8 mouse cellular contexts compared by ENCODE assay signal in genomic region chr1:133854421-133855273, GRCm38 (mm10). TPM values are rescaled to one million over a fixed set of nuclear protein-coding genes. Genes with fewer than 3 reads are reported as not detected.
A peak's percentile ranks its signal among the peaks of the same experiment; 100 is the strongest.
DNase-seq lines count a peak whose midpoint lies in the region; ATAC-seq and TF ChIP-seq lines count a peak whose summit lies in the region.

No protein-coding gene starts in this region.

- no peaks in the 10 kb centered on the region for H3K36me3 ChIP-seq in embryonic facial prominence, embryonic 10.5 days (replicated peaks)
- no peaks in the 10 kb centered on the region for H3K36me3 ChIP-seq in heart, embryonic 14.5 days (ENCODE audit: control insufficient read depth, insufficient read depth, low read length)
- H3K36me3 ChIP-seq in stomach, embryonic 14.5 days (ENCODE audit: control insufficient read depth, insufficient read depth, low read length) = no peaks in the 10 kb centered on the region

- H3K9ac ChIP-seq in heart, embryonic 14.5 days (ENCODE audit: low read length) = peak overlapping the region; percentile 28; the same call in 1 of the 2 replicates
- H3K9ac ChIP-seq in stomach, embryonic 14.5 days (replicated peaks; ENCODE audit: low read depth, low read length) = no peak overlapping the region

- peaks cover 61% of the 10 kb centered on the region for H3K27me3 ChIP-seq in embryonic facial prominence, embryonic 10.5 days (replicated peaks; ENCODE audit: low read depth, poor library complexity, severe bottlenecking)
- no peaks in the 10 kb centered on the region for H3K27me3 ChIP-seq in heart, embryonic 14.5 days (ENCODE audit: control insufficient read depth, insufficient read depth, low read length)
- H3K27me3 ChIP-seq in stomach, embryonic 14.5 days (ENCODE audit: control insufficient read depth, insufficient read depth, low read length) = no peaks in the 10 kb centered on the region

- 3% methylated on average over 17 of the region's 17 CpGs for WGBS in embryonic facial prominence, embryonic 10.5 days
- 3% methylated on average over 17 of the region's 17 CpGs for WGBS in heart, embryonic 14.5 days
- WGBS in stomach, embryonic 14.5 days = 5% methylated on average over 17 of the region's 17 CpGs

- no peak for ATAC-seq in heart, embryonic 14.5 days (ENCODE audit: insufficient number of reproducible peaks, insufficient read depth, low FRiP score, low read depth)
- no peak for ATAC-seq in stomach, embryonic 14.5 days (ENCODE audit: insufficient number of reproducible peaks, insufficient read depth, low FRiP score, low read depth)
- no peak for ATAC-seq in cerebellum, adult (ENCODE audit: insufficient number of reproducible peaks, low FRiP score, low TSS enrichment)

- H3K27ac ChIP-seq in layer of hippocampus, adult 2 months = peak overlapping the region; percentile 60
- 0 out of 2 replicates have a peak overlapping the region, but pooled peaks have one; percentile 7 for H3K27ac ChIP-seq in embryonic facial prominence, embryonic 10.5 days (replicated peaks)
- H3K27ac ChIP-seq in heart, embryonic 14.5 days (replicated peaks in 1 of 2; ENCODE audit: control insufficient read depth in 1 of 2, insufficient read depth in 1 of 2, low read depth in 2 of 2, low read length in 2 of 2) = no peak overlapping the region
- no peak overlapping the region; the same call in 1 of the 2 replicates for H3K27ac ChIP-seq in stomach, embryonic 14.5 days (ENCODE audit: low read length)

- peaks cover 38% of the 10 kb centered on the region for H3K4me1 ChIP-seq in embryonic facial prominence, embryonic 10.5 days
- peaks cover 11 to 21% of the 10 kb centered on the region in 2 experiments for H3K4me1 ChIP-seq in heart, embryonic 14.5 days (ENCODE audit: control insufficient read depth in 2 of 2, insufficient read depth in 2 of 2, low read length in 2 of 2)
- H3K4me1 ChIP-seq in stomach, embryonic 14.5 days (ENCODE audit: control insufficient read depth, insufficient read depth, low read length) = peaks cover 9% of the 10 kb centered on the region; the same call in 1 of the 2 replicates

- DNase-seq in layer of hippocampus, adult 2 months (ENCODE audit: low spot score in 2 of 2) = no peak
- DNase-seq in layer of hippocampus, postnatal 36 days = no peak
- DNase-seq in embryonic facial prominence, embryonic 10.5 days (ENCODE audit: low spot score) = peak; percentile 49
- DNase-seq in kidney, postnatal 14 days = peak; percentile 33
- peak; percentile 65 for DNase-seq in lung, postnatal 36 days

- peak overlapping the region; percentile 30 for H3K4me3 ChIP-seq in layer of hippocampus, adult 2 months
- H3K4me3 ChIP-seq in embryonic facial prominence, embryonic 10.5 days = peak overlapping the region; percentile 47
- H3K4me3 ChIP-seq in heart, embryonic 14.5 days (ENCODE audit: control insufficient read depth in 1 of 2, insufficient read depth in 1 of 2, low read depth in 1 of 2, low read length in 2 of 2) = peak overlapping the region; percentile 30 to 31
- H3K4me3 ChIP-seq in stomach, embryonic 14.5 days (ENCODE audit: low read depth, low read length) = peak overlapping the region; percentile 8; the same call in 1 of the 2 replicates

- TF ChIP-seq CTCF in layer of hippocampus, adult 2 months (conservative IDR thresholded peaks at IDR 0.05) = no peak

- peak overlapping the region; percentile 59 for H3K4me2 ChIP-seq in heart, embryonic 14.5 days (ENCODE audit: low read length)
- H3K4me2 ChIP-seq in stomach, embryonic 14.5 days (replicated peaks; ENCODE audit: low read depth, low read length) = peak overlapping the region; percentile 48

- no peaks in the 10 kb centered on the region for H3K9me3 ChIP-seq in embryonic facial prominence, embryonic 10.5 days
- no peaks in the 10 kb centered on the region for H3K9me3 ChIP-seq in heart, embryonic 14.5 days (ENCODE audit: control insufficient read depth, low read length)
- H3K9me3 ChIP-seq in stomach, embryonic 14.5 days (ENCODE audit: control insufficient read depth, low read depth, low read length) = no peaks in the 10 kb centered on the region

RNA-seq across cellular contexts. Expression of gene Optc, which starts 53.2 kb away (rescaled TPM):
- total RNA-seq in layer of hippocampus, adult 2 months (2021) = under 1 TPM in 1 of 2 experiments, not detected in 1; 0.31 TPM
- under 1 TPM in 1 of 2 experiments, not detected in 1; 0.40 TPM for total RNA-seq in layer of hippocampus, postnatal 36 days (2021)
- polyA plus RNA-seq in embryonic facial prominence, embryonic 10.5 days (2016; fragmentation: Nextera tagmentation; extraction: Ambion mirVana) = 0.38 and 0.79 TPM in 2 replicates
- polyA plus RNA-seq in heart, embryonic 14.5 days (2014; fragmentation: Nextera tagmentation; extraction: Ambion mirVana) = 0.40 and 0.47 TPM in 2 replicates
- 1.8 and 2.1 TPM in 2 replicates for polyA plus RNA-seq in stomach, embryonic 14.5 days (2014; fragmentation: Nextera tagmentation; extraction: Ambion mirVana)

RNA-seq across cellular contexts. Expression of gene Atp2b4, which starts 53.8 kb away (rescaled TPM):
- 10 to 100 TPM; 78.4 to 89.6 TPM for total RNA-seq in layer of hippocampus, adult 2 months (2021)
- 10 to 100 TPM; 67.8 to 72.1 TPM for total RNA-seq in layer of hippocampus, postnatal 36 days (2021)
- 4.7 and 5.2 TPM in 2 replicates for polyA plus RNA-seq in embryonic facial prominence, embryonic 10.5 days (2016; fragmentation: Nextera tagmentation; extraction: Ambion mirVana)
- polyA plus RNA-seq in heart, embryonic 14.5 days (2014; fragmentation: Nextera tagmentation; extraction: Ambion mirVana) = 18.7 and 21.3 TPM in 2 replicates
- polyA plus RNA-seq in stomach, embryonic 14.5 days (2014; fragmentation: Nextera tagmentation; extraction: Ambion mirVana) = 38.3 and 38.8 TPM in 2 replicates

Comparison
In these comparisons a context has a peak if more than half of its experiments do, and no peak if none do; other contexts are left out.
1. DNase-seq: peak in embryonic facial prominence, embryonic 10.5 days (single experiment), kidney, postnatal 14 days (single experiment) and lung, postnatal 36 days (single experiment); none in layer of hippocampus, adult 2 months (0 of 2) and layer of hippocampus, postnatal 36 days (0 of 2).
2. H3K27ac ChIP-seq: peak in layer of hippocampus, adult 2 months (single experiment) and embryonic facial prominence, embryonic 10.5 days (single experiment); none in heart, embryonic 14.5 days (0 of 2) and stomach, embryonic 14.5 days (single experiment).
3. Peak in every context shown above with its lines, with median percentiles within 50 percentile points of each other: H3K4me3 ChIP-seq.